Mouse (Mus musculus): ENCODE measurements around the gene Asf1a. TPM values are rescaled to one million over a fixed set of nuclear protein-coding genes. Genes with fewer than 3 reads are reported as not detected.

Asf1a gene
- total RNA-seq, 1 experiment = 64.7 TPM

- DNase-seq (ENCODE audit: low read depth, low spot score) = no peak
- Histone ChIP-seq H3K9ac (ENCODE audit: insufficient read depth, low read depth, low read length, poor library complexity, severe bottlenecking) (peak overlapping the region; percentile 90), H3K9me3 (ENCODE audit: control insufficient read depth, insufficient read depth, low read depth, low read length) (no peaks in the 10 kb centered on the region), H3K27ac (ENCODE audit: insufficient read depth, low read depth, low read length, poor library complexity, severe bottlenecking) (peak overlapping the region; percentile 82), H3K4me1 (ENCODE audit: control insufficient read depth in 2 of 2, insufficient read depth in 2 of 2, low read length in 2 of 2, poor library complexity in 1 of 2) (peaks cover 2% of the 10 kb centered on the region in 2 experiments; a peak in 1 of 4 replicates), H3K36me3 (ENCODE audit: control insufficient read depth, insufficient read depth, low read length, poor library complexity, severe bottlenecking) (0 out of 2 replicates have a peak, but pooled peaks cover 3% of the 10 kb centered on the region), H3K4me3 (ENCODE audit: insufficient read depth in 1 of 2, low read depth in 1 of 2, low read length in 2 of 2, poor library complexity in 1 of 2, severe bottlenecking in 1 of 2) (peak overlapping the region; percentile 90 to 91)
- no peak for TF ChIP-seq ZC3H11A (IDR thresholded peaks at IDR 0.05; ENCODE audit: borderline replicate concordance, low read depth, low read length)
- no peak for TF ChIP-seq HCFC1 (IDR thresholded peaks at IDR 0.05; ENCODE audit: borderline replicate concordance, insufficient read depth, low read length)
- no peak for TF ChIP-seq MAFK (IDR thresholded peaks at IDR 0.05; ENCODE audit: insufficient read depth, low read depth, low read length)
- TF ChIP-seq ZNF384 (IDR thresholded peaks at IDR 0.05; ENCODE audit: low read depth, low read length) = no peak
- no peak for TF ChIP-seq CHD2 (IDR thresholded peaks at IDR 0.05; ENCODE audit: low read depth, low read length)
- in situ Hi-C loops (cut with MboI; ENCODE audit: low sequenced_read_pairs in 2 of 2, unreplicated experiment in 2 of 2) = no loop called here
Measured at GRCm38 (mm10) chr10:53597121-53597881, 744 bp downstream of the Asf1a start.

- H3K27ac ChIP-seq (ENCODE audit: insufficient read depth, low read depth, low read length, poor library complexity, severe bottlenecking) = no peak overlapping the region
- peaks cover 2% of the 10 kb centered on the region in 2 experiments; a peak in 1 of 4 replicates for H3K4me1 ChIP-seq (ENCODE audit: control insufficient read depth in 2 of 2, insufficient read depth in 2 of 2, low read length in 2 of 2, poor library complexity in 1 of 2)
- peaks cover 5% of the 10 kb centered on the region; the same call in 1 of the 2 replicates for H3K36me3 ChIP-seq (ENCODE audit: control insufficient read depth, insufficient read depth, low read length, poor library complexity, severe bottlenecking)
- H3K9ac ChIP-seq (ENCODE audit: insufficient read depth, low read depth, low read length, poor library complexity, severe bottlenecking) = no peak overlapping the region; the same call in 1 of the 2 replicates
- peak; percentile 30 for DNase-seq (ENCODE audit: low read depth, low spot score)
- in situ Hi-C loops (cut with MboI; ENCODE audit: low sequenced_read_pairs in 2 of 2, unreplicated experiment in 2 of 2) = no loop called here
- H3K4me3 ChIP-seq (ENCODE audit: insufficient read depth in 1 of 2, low read depth in 1 of 2, low read length in 2 of 2, poor library complexity in 1 of 2, severe bottlenecking in 1 of 2) = peak overlapping the region; percentile 64 to 91
- TF ChIP-seq MAFK (IDR thresholded peaks at IDR 0.05; ENCODE audit: insufficient read depth, low read depth, low read length) (peak; percentile 93), ZC3H11A (IDR thresholded peaks at IDR 0.05; ENCODE audit: borderline replicate concordance, low read depth, low read length) (no peak)
- no peaks in the 10 kb centered on the region for H3K9me3 ChIP-seq (ENCODE audit: control insufficient read depth, insufficient read depth, low read depth, low read length)
Measured at GRCm38 (mm10) chr10:53598821-53599220, 2.3 kb downstream of the Asf1a start.

GRCm38 (mm10) chr10:53605328-53605727 lies 8.8 kb downstream of the Asf1a start:
- TF ChIP-seq HCFC1 (IDR thresholded peaks at IDR 0.05; ENCODE audit: borderline replicate concordance, insufficient read depth, low read length) (no peak), ZNF384 (IDR thresholded peaks at IDR 0.05; ENCODE audit: low read depth, low read length) (no peak), CHD2 (IDR thresholded peaks at IDR 0.05; ENCODE audit: low read depth, low read length) (no peak), MAFK (IDR thresholded peaks at IDR 0.05; ENCODE audit: insufficient read depth, low read depth, low read length) (no peak), ZC3H11A (IDR thresholded peaks at IDR 0.05; ENCODE audit: borderline replicate concordance, low read depth, low read length) (no peak)
- Histone ChIP-seq H3K4me3 (ENCODE audit: insufficient read depth in 1 of 2, low read depth in 1 of 2, low read length in 2 of 2, poor library complexity in 1 of 2, severe bottlenecking in 1 of 2) (no peak overlapping the region), H3K9ac (ENCODE audit: insufficient read depth, low read depth, low read length, poor library complexity, severe bottlenecking) (no peak overlapping the region), H3K27ac (ENCODE audit: insufficient read depth, low read depth, low read length, poor library complexity, severe bottlenecking) (no peak overlapping the region), H3K36me3 (ENCODE audit: control insufficient read depth, insufficient read depth, low read length, poor library complexity, severe bottlenecking) (peaks cover 14% of the 10 kb centered on the region), H3K4me1 (ENCODE audit: control insufficient read depth in 2 of 2, insufficient read depth in 2 of 2, low read length in 2 of 2, poor library complexity in 1 of 2) (peaks cover 0 to 2% of the 10 kb centered on the region in 2 experiments; a peak in 1 of 4 replicates), H3K9me3 (ENCODE audit: control insufficient read depth, insufficient read depth, low read depth, low read length) (no peaks in the 10 kb centered on the region)
- in situ Hi-C loops (cut with MboI; ENCODE audit: low sequenced_read_pairs in 2 of 2, unreplicated experiment in 2 of 2) = no loop called here
- no peak for DNase-seq (ENCODE audit: low read depth, low spot score)

GRCm38 (mm10) chr10:53608274-53608673 lies 11.7 kb downstream of the Asf1a start:
- Histone ChIP-seq H3K36me3 (ENCODE audit: control insufficient read depth, insufficient read depth, low read length, poor library complexity, severe bottlenecking) (peaks cover 18% of the 10 kb centered on the region), H3K4me3 (ENCODE audit: insufficient read depth in 1 of 2, low read depth in 1 of 2, low read length in 2 of 2, poor library complexity in 1 of 2, severe bottlenecking in 1 of 2) (no peak overlapping the region), H3K4me1 (ENCODE audit: control insufficient read depth in 2 of 2, insufficient read depth in 2 of 2, low read length in 2 of 2, poor library complexity in 1 of 2) (no peaks in the 10 kb centered on the region), H3K27ac (ENCODE audit: insufficient read depth, low read depth, low read length, poor library complexity, severe bottlenecking) (no peak overlapping the region), H3K9ac (ENCODE audit: insufficient read depth, low read depth, low read length, poor library complexity, severe bottlenecking) (no peak overlapping the region), H3K9me3 (ENCODE audit: control insufficient read depth, insufficient read depth, low read depth, low read length) (no peaks in the 10 kb centered on the region)
- in situ Hi-C loops (cut with MboI; ENCODE audit: low sequenced_read_pairs in 2 of 2, unreplicated experiment in 2 of 2) = no loop called here
- TF ChIP-seq HCFC1 (IDR thresholded peaks at IDR 0.05; ENCODE audit: borderline replicate concordance, insufficient read depth, low read length) = no peak
- no peak for TF ChIP-seq ZC3H11A (IDR thresholded peaks at IDR 0.05; ENCODE audit: borderline replicate concordance, low read depth, low read length)
- no peak for TF ChIP-seq MAFK (IDR thresholded peaks at IDR 0.05; ENCODE audit: insufficient read depth, low read depth, low read length)
- TF ChIP-seq CHD2 (IDR thresholded peaks at IDR 0.05; ENCODE audit: low read depth, low read length) = no peak
- no peak for TF ChIP-seq ZNF384 (IDR thresholded peaks at IDR 0.05; ENCODE audit: low read depth, low read length)
- DNase-seq (ENCODE audit: low read depth, low spot score) = no peak
